Mouse (Mus musculus) adrenal gland, postnatal 10 days (tissue): ENCODE measurements around the gene Gm2115. TPM values are rescaled to one million over a fixed set of nuclear protein-coding genes. Genes with fewer than 3 reads are reported as not detected.

Experiments
- total RNA-seq, 2 experiments: library from RNA; stranded (reverse); gene quantifications; 2 replicates each; pipeline ENCODE4 v1.2.3; 2021

The Gm2115 gene
- total RNA-seq, 2 experiments from 2014 or later, result 10.1 to 10.2 TPM

Other genes with a start within 250 kb of the Gm2115 start
- gene Arnt2, start 118.8 kb upstream of the Gm2115 start, total RNA-seq, result 10 to 100 TPM; 26.6 to 27.5 TPM
- 10 to 100 TPM; 57.6 to 84.5 TPM for gene Fah, start 77.8 kb downstream of the Gm2115 start, total RNA-seq
- gene Zfand6, start 161.0 kb downstream of the Gm2115 start, total RNA-seq, result 100 to 1,000 TPM; 138 to 143 TPM